Mouse (Mus musculus) hindbrain, embryonic 16.5 days (tissue): ENCODE results near the gene Olfr92. TPM values are rescaled to one million over a fixed set of nuclear protein-coding genes. Genes with fewer than 3 reads are reported as not detected.
"Not testable (repeated sequence)": the region's sequence is repeated elsewhere in the genome, so short reads cannot be mapped to it uniquely, and the experiment has no call there.

Experiments
- ATAC-seq: fragments of 200-750 bp; cut with Nextera tagmentation; 2 replicates; pipeline ENCODE4 v1.8.0; 2017; ENCODE audit warnings: moderate TSS enrichment, moderate library complexity
- H3K27ac ChIP-seq: fragments of 300-500 bp; sonication (generic); 2 replicates; pipeline ENCODE4 v1.5.1; 2014; ENCODE audit warnings: low read depth, mild to moderate bottlenecking, control low read depth, low read length, moderate library complexity
- H3K27me3 ChIP-seq: fragments of 300-500 bp; sonication (generic); replicated peaks from 2 replicates; pipeline ENCODE4 v1.6.1; 2014; ENCODE audit warnings: low read length; ENCODE audit not compliant: control insufficient read depth, insufficient read depth
- H3K36me3 ChIP-seq: fragments of 300-500 bp; sonication (generic); 2 replicates; pipeline ENCODE4 v1.6.1; 2014; ENCODE audit warnings: mild to moderate bottlenecking, low read length, moderate library complexity, mixed read lengths; ENCODE audit not compliant: control insufficient read depth, insufficient read depth
- H3K4me1 ChIP-seq: fragments of 300-500 bp; sonication (generic); 2 replicates; pipeline ENCODE4 v1.6.1; 2014; ENCODE audit warnings: low read depth, low read length; ENCODE audit not compliant: control insufficient read depth, insufficient read depth
- H3K4me2 ChIP-seq: fragments of 300-500 bp; sonication (generic); 2 replicates; pipeline ENCODE4 v1.6.1; 2014; ENCODE audit warnings: mild to moderate bottlenecking, low read length, control low read depth, moderate library complexity
- H3K4me3 ChIP-seq: fragments of 300-500 bp; sonication (generic); 2 replicates; pipeline ENCODE4 v1.5.1; 2014; ENCODE audit warnings: mild to moderate bottlenecking, low read length, control low read depth, moderate library complexity
- H3K9ac ChIP-seq: fragments of 300-500 bp; sonication (generic); 2 replicates; pipeline ENCODE4 v1.6.1; 2014; ENCODE audit warnings: low read depth, mild to moderate bottlenecking, control low read depth, low read length, moderate library complexity
- H3K9me3 ChIP-seq: fragments of 300-500 bp; sonication (generic); 2 replicates; pipeline ENCODE4 v1.6.1; 2014; ENCODE audit warnings: mild to moderate bottlenecking, low read length, moderate library complexity; ENCODE audit not compliant: control insufficient read depth
- WGBS: fragments of 180-500 bp; shearing (Covaris S2); extraction: QIAGEN DNeasy Blood & Tissue Kit; methylation state at CpG from one replicate; pipeline ENCODE4 v1.1.7; 2014; 5-methylcytosine and 5-hydroxymethylcytosine counted together
- polyA plus RNA-seq: library from polyadenylated mRNA; unstranded; fragments of >200 nt; fragmentation: Nextera tagmentation; extraction: Ambion mirVana; gene quantifications from 2 replicates; pipeline ENCODE4 v1.2.1, GENCODE M21; 2015

Gene Olfr92
- polyA plus RNA-seq = not detected in 2 replicates

DNA sequence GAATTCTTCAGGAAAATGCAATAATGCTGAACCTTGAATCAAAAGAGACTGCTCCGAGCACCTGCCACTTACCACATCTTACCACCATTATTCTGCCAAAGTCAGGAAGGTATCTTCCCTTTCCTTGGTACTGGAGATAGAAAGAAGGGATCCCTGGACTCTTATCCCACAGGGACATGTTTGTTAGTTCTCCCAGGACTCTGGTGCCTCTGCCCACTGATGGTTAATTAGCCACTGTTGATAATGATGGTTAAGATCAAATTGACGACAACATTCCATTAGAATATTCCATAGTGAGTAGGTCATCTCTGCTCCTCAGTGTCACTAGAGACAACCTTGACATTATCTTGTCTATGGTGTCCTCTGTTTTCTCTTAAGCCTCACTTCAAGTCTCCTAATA is at the start of gene Olfr92:
TSS of gene Olfr92 (minus strand) at position 101 of the 400 bp plus-strand sequence.
- no peak within 1 kb of the TSS for H3K9ac ChIP-seq
- WGBS = 92% methylated on average over 2 of the region's 2 CpGs
- ATAC-seq = no peak
- no peaks in the 10 kb centered on the region for H3K9me3 ChIP-seq
- H3K4me1 ChIP-seq = no peaks in the 10 kb centered on the region
- H3K36me3 ChIP-seq = no peaks in the 10 kb centered on the region
- H3K4me2 ChIP-seq = no peak within 1 kb of the TSS
- H3K27me3 ChIP-seq = no peaks in the 10 kb centered on the region
- H3K4me3 ChIP-seq = no peak within 1 kb of the TSS
- H3K27ac ChIP-seq = no peak within 1 kb of the TSS

- ATAC-seq = no peak
- no peaks in the 10 kb centered on the region for H3K9me3 ChIP-seq
- H3K4me1 ChIP-seq = no peaks in the 10 kb centered on the region
- H3K27ac ChIP-seq = no peak within 1 kb of the TSS
- H3K9ac ChIP-seq = no peak within 1 kb of the TSS
- H3K36me3 ChIP-seq = no peaks in the 10 kb centered on the region
- no peak within 1 kb of the TSS for H3K4me2 ChIP-seq
- no peaks in the 10 kb centered on the region for H3K27me3 ChIP-seq
- no peak within 1 kb of the TSS for H3K4me3 ChIP-seq
Observed at GRCm38 (mm10) chr17:37161394-37161793, 41.5 kb upstream of the Olfr92 start, which contains the start of gene Olfr93. Gene Olfr93 (minus strand): TSS chr17:37161494.

- H3K4me1 ChIP-seq, H3K4me3 ChIP-seq, H3K9me3 ChIP-seq, H3K27ac ChIP-seq, H3K9ac ChIP-seq, ATAC-seq, H3K36me3 ChIP-seq, H3K4me2 ChIP-seq, H3K27me3 ChIP-seq: not testable (repeated sequence)
- 73% methylated on average over 4 of the region's 4 CpGs for WGBS
Observed at GRCm38 (mm10) chr17:37131366-37131765, 11.5 kb upstream of the Olfr92 start.

DNA sequence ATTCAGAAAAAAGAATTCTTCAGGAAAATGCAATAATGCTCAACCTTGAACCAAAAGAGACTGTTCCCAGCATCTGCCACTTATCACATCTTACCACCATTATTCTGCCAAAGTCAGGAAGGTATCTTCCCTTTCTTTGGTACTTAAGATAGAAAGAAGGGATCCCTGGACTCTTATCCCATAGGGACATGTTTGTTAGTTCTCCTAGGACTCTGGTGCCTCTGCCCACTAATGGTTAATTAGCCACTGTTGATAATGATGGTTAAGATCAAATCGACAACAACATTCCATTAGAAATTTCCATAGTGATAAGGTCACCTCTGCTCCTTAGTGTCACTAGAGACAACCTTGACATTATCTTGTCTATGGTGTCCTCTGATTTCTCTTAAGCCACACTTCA is 21.7 kb downstream of the Olfr92 start, which contains the start of gene Olfr91:
TSS of gene Olfr91 (minus strand) at position 101 of the 400 bp plus-strand sequence.
- H3K4me2 ChIP-seq = no peak within 1 kb of the TSS
- H3K27me3 ChIP-seq = no peaks in the 10 kb centered on the region
- H3K9ac ChIP-seq = no peak within 1 kb of the TSS
- no peaks in the 10 kb centered on the region for H3K9me3 ChIP-seq
- 89% methylated on average over 1 of the region's 1 CpGs for WGBS
- no peak within 1 kb of the TSS for H3K27ac ChIP-seq
- H3K4me1 ChIP-seq = no peaks in the 10 kb centered on the region
- no peaks in the 10 kb centered on the region for H3K36me3 ChIP-seq
- no peak for ATAC-seq
- no peak within 1 kb of the TSS for H3K4me3 ChIP-seq

DNA sequence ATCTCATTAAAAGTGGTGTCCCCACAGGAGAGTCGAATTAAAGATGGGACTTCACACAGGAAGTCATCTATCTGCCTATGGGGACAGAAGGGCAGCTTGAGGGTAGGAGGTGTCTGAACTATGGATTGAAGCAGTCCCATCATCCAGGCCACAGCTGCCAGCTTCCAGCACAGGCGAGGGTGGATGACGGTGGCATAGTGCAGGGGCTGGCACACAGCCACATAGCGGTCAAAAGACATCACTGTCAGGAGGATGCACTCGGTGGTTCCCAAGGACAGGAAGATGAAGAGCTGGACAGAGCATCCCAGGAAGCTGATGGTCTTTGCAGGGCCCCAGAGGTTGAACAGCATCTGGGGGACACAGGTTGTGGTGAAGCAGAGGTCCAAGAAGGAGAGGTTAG is 26.6 kb downstream of the Olfr92 start:
- Histone ChIP-seq H3K4me2 (no peak overlapping the region), H3K27ac (no peak overlapping the region), H3K9me3 (no peaks in the 10 kb centered on the region), H3K36me3 (no peaks in the 10 kb centered on the region), H3K4me1 (no peaks in the 10 kb centered on the region), H3K9ac (no peak overlapping the region), H3K27me3 (no peaks in the 10 kb centered on the region), H3K4me3 (no peak overlapping the region)
- 76% methylated on average over 5 of the region's 5 CpGs for WGBS
- no peak for ATAC-seq

DNA sequence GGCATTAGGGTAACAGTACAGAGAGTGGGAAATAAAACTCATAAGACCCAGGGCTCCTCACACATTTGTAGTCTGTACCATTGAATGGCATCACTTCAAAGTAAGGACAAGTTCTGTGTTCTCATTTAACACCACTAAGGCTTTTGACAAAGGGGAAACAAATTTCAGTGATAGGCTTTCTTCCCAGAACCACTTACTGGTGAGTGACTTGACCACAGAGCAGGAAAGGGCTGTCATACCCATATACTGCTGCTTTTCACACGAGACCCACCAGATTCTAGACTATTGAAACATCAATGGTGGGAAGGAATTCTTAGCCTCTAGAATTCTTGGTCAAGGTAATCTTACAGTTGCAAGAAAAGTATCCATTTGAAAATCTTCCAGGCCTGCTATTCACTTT is 27.7 kb downstream of the Olfr92 start:
- Histone ChIP-seq H3K4me3 (no peak overlapping the region), H3K27me3 (no peaks in the 10 kb centered on the region), H3K36me3 (no peaks in the 10 kb centered on the region), H3K4me2 (no peak overlapping the region), H3K27ac (no peak overlapping the region), H3K9me3 (no peaks in the 10 kb centered on the region), H3K4me1 (no peaks in the 10 kb centered on the region), H3K9ac (no peak overlapping the region)
- WGBS = 90% methylated on average over 1 of the region's 1 CpGs
- ATAC-seq = no peak

GRCm38 (mm10) chr17:37088399-37088798 is 31.5 kb downstream of the Olfr92 start, which contains the start of gene Olfr90:
Gene Olfr90 (minus strand): TSS chr17:37088499.
- H3K4me1 ChIP-seq = no peaks in the 10 kb centered on the region
- no peaks in the 10 kb centered on the region for H3K36me3 ChIP-seq
- no peak within 1 kb of the TSS for H3K4me2 ChIP-seq
- H3K27ac ChIP-seq = no peak within 1 kb of the TSS
- no peak for ATAC-seq
- H3K9ac ChIP-seq = no peak within 1 kb of the TSS
- H3K27me3 ChIP-seq = no peaks in the 10 kb centered on the region
- H3K4me3 ChIP-seq = no peak within 1 kb of the TSS
- no peaks in the 10 kb centered on the region for H3K9me3 ChIP-seq

GRCm38 (mm10) chr17:37085545-37085944 is 34.3 kb downstream of the Olfr92 start:
- H3K4me3 ChIP-seq = no peak overlapping the region
- H3K9ac ChIP-seq = no peak overlapping the region
- no peaks in the 10 kb centered on the region for H3K27me3 ChIP-seq
- no peak overlapping the region for H3K4me2 ChIP-seq
- no peaks in the 10 kb centered on the region for H3K4me1 ChIP-seq
- no peaks in the 10 kb centered on the region for H3K9me3 ChIP-seq
- H3K36me3 ChIP-seq = no peaks in the 10 kb centered on the region
- ATAC-seq = no peak
- H3K27ac ChIP-seq = no peak overlapping the region
- 73% methylated on average over 10 of the region's 10 CpGs for WGBS

DNA sequence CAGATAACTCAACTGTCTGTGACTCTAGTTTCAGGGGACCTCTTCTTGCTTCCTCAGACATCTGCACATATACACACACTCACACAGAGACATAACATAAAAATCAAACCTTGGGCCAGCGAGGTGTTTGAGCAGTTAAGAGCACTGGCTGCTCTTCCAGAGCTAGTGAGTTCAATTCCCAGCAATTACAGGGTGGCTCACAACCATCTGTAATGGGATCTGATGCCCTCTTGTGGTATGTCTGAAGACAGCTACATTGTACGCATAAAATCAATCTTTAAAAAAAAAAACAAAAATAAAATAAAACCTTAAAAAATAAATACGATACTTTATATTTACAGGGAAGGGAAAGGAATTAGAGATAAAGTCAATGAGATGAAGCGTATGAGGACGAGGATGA is 35.3 kb downstream of the Olfr92 start:
- no peak for ATAC-seq
- Histone ChIP-seq H3K4me1 (no peaks in the 10 kb centered on the region), H3K27ac (no peak overlapping the region), H3K9ac (no peak overlapping the region), H3K36me3 (no peaks in the 10 kb centered on the region), H3K4me3 (no peak overlapping the region), H3K4me2 (no peak overlapping the region), H3K27me3 (no peaks in the 10 kb centered on the region), H3K9me3 (no peaks in the 10 kb centered on the region)
- WGBS = 67% methylated on average over 5 of the region's 5 CpGs

GRCm38 (mm10) chr17:37083327-37083726 is 36.6 kb downstream of the Olfr92 start:
- H3K27ac ChIP-seq = no peak overlapping the region
- H3K4me1 ChIP-seq = peaks cover 2% of the 10 kb centered on the region
- H3K4me2 ChIP-seq = no peak overlapping the region
- H3K36me3 ChIP-seq = no peaks in the 10 kb centered on the region
- H3K9me3 ChIP-seq = no peaks in the 10 kb centered on the region
- ATAC-seq = peak; percentile 62
- no peaks in the 10 kb centered on the region for H3K27me3 ChIP-seq
- H3K9ac ChIP-seq = no peak overlapping the region
- H3K4me3 ChIP-seq = no peak overlapping the region
- 5% methylated on average over 8 of the region's 8 CpGs for WGBS
